Mouse (Mus musculus): ENCODE results near the gene Gp9. TPM values are rescaled to one million over a fixed set of nuclear protein-coding genes. Genes with fewer than 3 reads are reported as not detected.

The Gp9 gene
- polyA plus RNA-seq, 1 experiment = 2.6 TPM

- under 1% methylated on average over 77 of the region's 77 CpGs for WGBS
- peaks cover 15% of the 10 kb centered on the region for H3K4me1 ChIP-seq (replicated peaks; ENCODE audit: control insufficient read depth, insufficient read depth, low read length)
- TF ChIP-seq POLR2A (IDR thresholded peaks at IDR 0.05; ENCODE audit: control insufficient read depth, extremely low read depth, insufficient read depth, low read length, poor library complexity) (no peak), CTCF (IDR thresholded peaks at IDR 0.05; ENCODE audit: borderline replicate concordance, control insufficient read depth, extremely low read depth, insufficient read depth, low read length, poor library complexity) (0 out of 2 replicates have a peak, but pooled peaks have one; percentile 24)
- peak overlapping the region; percentile 4; the same call in 1 of the 2 replicates for H3K27ac ChIP-seq (ENCODE audit: control insufficient read depth, insufficient read depth, low read length)
- peak; percentile 51 for DNase-seq
- no peaks in the 10 kb centered on the region for H3K36me3 ChIP-seq (ENCODE audit: control insufficient read depth, insufficient read depth, low read length)
- H3K4me3 ChIP-seq (ENCODE audit: control insufficient read depth, insufficient read depth, low read length) = peak overlapping the region; percentile 80
- H3K27me3 ChIP-seq (ENCODE audit: control insufficient read depth, insufficient read depth, low read length) = no peaks in the 10 kb centered on the region
These were observed 33.1 kb downstream of the Gp9 start for GRCm38 (mm10) chr6:87810713-87811669.

- H3K4me1 ChIP-seq (replicated peaks; ENCODE audit: control insufficient read depth, insufficient read depth, low read length) = peaks cover 15% of the 10 kb centered on the region
- H3K36me3 ChIP-seq (ENCODE audit: control insufficient read depth, insufficient read depth, low read length) = 0 out of 2 replicates have a peak, but pooled peaks cover 3% of the 10 kb centered on the region
- no peak for TF ChIP-seq CTCF (IDR thresholded peaks at IDR 0.05; ENCODE audit: borderline replicate concordance, control insufficient read depth, extremely low read depth, insufficient read depth, low read length, poor library complexity)
- TF ChIP-seq POLR2A (IDR thresholded peaks at IDR 0.05; ENCODE audit: control insufficient read depth, extremely low read depth, insufficient read depth, low read length, poor library complexity) = peak; percentile 92
- WGBS = under 1% methylated on average over 55 of the region's 56 CpGs
- H3K4me3 ChIP-seq (ENCODE audit: control insufficient read depth, insufficient read depth, low read length) = peak within 1 kb of the TSS; percentile 80
- H3K27me3 ChIP-seq (ENCODE audit: control insufficient read depth, insufficient read depth, low read length) = no peaks in the 10 kb centered on the region
- peak; percentile 94 for DNase-seq
- peak within 1 kb of the TSS; percentile 4; the same call in 1 of the 2 replicates for H3K27ac ChIP-seq (ENCODE audit: control insufficient read depth, insufficient read depth, low read length)
These were observed 33.9 kb downstream of the Gp9 start, which contains the start of gene Rab43 for GRCm38 (mm10) chr6:87811675-87812338. Gene Rab43 (minus strand): TSS chr6:87812164.

DNA sequence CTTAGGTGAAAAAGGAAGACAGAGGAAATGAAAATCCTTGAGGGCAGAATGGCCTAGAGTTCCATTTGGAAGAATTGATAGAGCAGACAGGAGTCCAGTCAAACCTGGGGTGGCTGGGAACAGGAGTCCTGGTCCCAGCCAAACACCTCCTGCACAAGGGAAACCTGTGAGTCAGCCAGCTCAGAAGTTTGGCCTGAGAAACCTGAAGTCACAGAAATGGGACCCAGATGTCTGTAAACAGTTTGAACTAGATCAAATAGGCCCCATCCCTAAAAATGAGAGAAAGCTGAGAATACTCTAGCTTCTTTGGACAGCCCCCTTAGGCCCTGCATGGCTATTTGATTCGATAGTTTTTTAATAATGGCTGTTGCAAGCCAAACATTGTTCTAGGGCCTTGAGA is 34.8 kb downstream of the Gp9 start:
- no peak for DNase-seq
- no peak overlapping the region for H3K27ac ChIP-seq (ENCODE audit: control insufficient read depth, insufficient read depth, low read length)
- no peak overlapping the region for H3K4me3 ChIP-seq (ENCODE audit: control insufficient read depth, insufficient read depth, low read length)
- peaks cover 4% of the 10 kb centered on the region; the same call in 1 of the 2 replicates for H3K36me3 ChIP-seq (ENCODE audit: control insufficient read depth, insufficient read depth, low read length)
- H3K4me1 ChIP-seq (replicated peaks; ENCODE audit: control insufficient read depth, insufficient read depth, low read length) = peaks cover 15% of the 10 kb centered on the region
- TF ChIP-seq CTCF (IDR thresholded peaks at IDR 0.05; ENCODE audit: borderline replicate concordance, control insufficient read depth, extremely low read depth, insufficient read depth, low read length, poor library complexity) (no peak), POLR2A (IDR thresholded peaks at IDR 0.05; ENCODE audit: control insufficient read depth, extremely low read depth, insufficient read depth, low read length, poor library complexity) (no peak)
- no peaks in the 10 kb centered on the region for H3K27me3 ChIP-seq (ENCODE audit: control insufficient read depth, insufficient read depth, low read length)
- WGBS = 96% methylated on average over 1 of the region's 1 CpGs

- 97% methylated on average over 5 of the region's 5 CpGs for WGBS
- DNase-seq = no peak
- peaks cover 22% of the 10 kb centered on the region for H3K36me3 ChIP-seq (ENCODE audit: control insufficient read depth, insufficient read depth, low read length)
- H3K4me1 ChIP-seq (replicated peaks; ENCODE audit: control insufficient read depth, insufficient read depth, low read length) = peaks cover 13% of the 10 kb centered on the region
- H3K4me3 ChIP-seq (ENCODE audit: control insufficient read depth, insufficient read depth, low read length) = no peak overlapping the region
- TF ChIP-seq CTCF (IDR thresholded peaks at IDR 0.05; ENCODE audit: borderline replicate concordance, control insufficient read depth, extremely low read depth, insufficient read depth, low read length, poor library complexity) = no peak
- TF ChIP-seq POLR2A (IDR thresholded peaks at IDR 0.05; ENCODE audit: control insufficient read depth, extremely low read depth, insufficient read depth, low read length, poor library complexity) = no peak
- H3K27ac ChIP-seq (ENCODE audit: control insufficient read depth, insufficient read depth, low read length) = no peak overlapping the region
- H3K27me3 ChIP-seq (ENCODE audit: control insufficient read depth, insufficient read depth, low read length) = no peaks in the 10 kb centered on the region
These were observed 36.6 kb downstream of the Gp9 start for GRCm38 (mm10) chr6:87814486-87814885.

DNA sequence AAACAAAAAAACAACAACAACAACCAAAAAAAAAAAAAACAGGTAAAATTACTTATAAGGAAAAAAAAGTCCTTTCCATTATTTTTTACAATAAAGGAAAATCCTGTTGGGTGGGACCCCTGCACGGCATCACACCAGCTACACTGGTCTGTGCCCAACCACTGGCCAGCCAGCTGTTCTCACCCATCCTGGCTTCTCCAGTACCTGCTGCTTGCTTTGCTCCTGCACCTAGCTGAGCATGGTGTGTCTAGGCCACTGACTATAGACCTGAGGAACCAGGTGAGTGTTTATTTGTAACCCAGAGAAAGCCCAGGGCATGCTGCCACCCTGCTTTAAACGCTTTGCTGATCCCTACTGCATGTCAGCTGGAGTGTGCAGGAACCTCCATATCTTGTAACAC is 42.5 kb downstream of the Gp9 start:
- no peak overlapping the region for H3K4me3 ChIP-seq (ENCODE audit: control insufficient read depth, insufficient read depth, low read length)
- no peaks in the 10 kb centered on the region for H3K27me3 ChIP-seq (ENCODE audit: control insufficient read depth, insufficient read depth, low read length)
- H3K4me1 ChIP-seq (replicated peaks; ENCODE audit: control insufficient read depth, insufficient read depth, low read length) = no peaks in the 10 kb centered on the region
- WGBS = 100% methylated on average over 2 of the region's 2 CpGs
- no peak overlapping the region for H3K27ac ChIP-seq (ENCODE audit: control insufficient read depth, insufficient read depth, low read length)
- TF ChIP-seq CTCF (IDR thresholded peaks at IDR 0.05; ENCODE audit: borderline replicate concordance, control insufficient read depth, extremely low read depth, insufficient read depth, low read length, poor library complexity) = no peak
- TF ChIP-seq POLR2A (IDR thresholded peaks at IDR 0.05; ENCODE audit: control insufficient read depth, extremely low read depth, insufficient read depth, low read length, poor library complexity) = no peak
- no peak for DNase-seq
- peaks cover 70% of the 10 kb centered on the region for H3K36me3 ChIP-seq (ENCODE audit: control insufficient read depth, insufficient read depth, low read length)

Other genes with a start within 250 kb of the Gp9 start
- 17.2 TPM in 2 replicates for gene Arhgap25, start 244.8 kb upstream of the Gp9 start, polyA plus RNA-seq (2012; rRNA removed)
- gene Prokr1, start 187.3 kb upstream of the Gp9 start, polyA plus RNA-seq (2012; rRNA removed) = 0.20 and 0.26 TPM in 2 replicates
- 6.8 and 6.9 TPM in 2 replicates for gene Aplf, start 105.9 kb upstream of the Gp9 start, polyA plus RNA-seq (2012; rRNA removed)
- gene Efcc1, start 47.2 kb upstream of the Gp9 start, polyA plus RNA-seq (2012; rRNA removed) = 0.17 and 0.55 TPM in 2 replicates
- 54.4 and 56.0 TPM in 2 replicates for gene Rab43, start 34.1 kb downstream of the Gp9 start, polyA plus RNA-seq (2012; rRNA removed)
- 0.56 and 1.2 TPM in 2 replicates for gene Gm45140, start 57.7 kb downstream of the Gp9 start, polyA plus RNA-seq (2012; rRNA removed)
- 50.7 and 51.1 TPM in 2 replicates for gene Isy1, start 60.7 kb downstream of the Gp9 start, polyA plus RNA-seq (2012; rRNA removed)
- 302 and 311 TPM in 2 replicates for gene Cnbp, start 73.0 kb downstream of the Gp9 start, polyA plus RNA-seq (2012; rRNA removed)
- 69.3 and 72.4 TPM in 2 replicates for gene Copg1, start 109.7 kb downstream of the Gp9 start, polyA plus RNA-seq (2012; rRNA removed)
- 28.8 and 31.9 TPM in 2 replicates for gene Hmces, start 135.9 kb downstream of the Gp9 start, polyA plus RNA-seq (2012; rRNA removed)
- gene H1fx, start 203.6 kb downstream of the Gp9 start, polyA plus RNA-seq (2012; rRNA removed) = 9.8 and 25.4 TPM in 2 replicates

All from thymus, adult 2 months (tissue).